Mouse (Mus musculus): Measurements from ENCODE around the gene Gsn.

- no peak for TF ChIP-seq CTCF (IDR thresholded peaks at IDR 0.05; ENCODE audit: insufficient read depth, low read length)
- TF ChIP-seq POLR2A (IDR thresholded peaks at IDR 0.05; ENCODE audit: borderline replicate concordance, extremely low read depth, low read depth, low read length) = no peak
Observed at GRCm38 (mm10) chr2:35255004-35255403, 1.2 kb upstream of the Gsn start.
